Mouse (Mus musculus): Measurements from ENCODE around the gene Gstt2.

GRCm38 (mm10) chr10:75835761-75836531 is 1.3 kb downstream of the Gstt2 start:
- TF ChIP-seq CTCF (IDR thresholded peaks at IDR 0.05; ENCODE audit: low read depth) (peak; percentile 33), EP300 (optimal IDR thresholded peaks at IDR 0.05) (no peak)

Measured in stomach, postnatal 0 days (tissue).